Mouse (Mus musculus) fibroblast of lung, adult 2 months (primary cell): ENCODE measurements at regions not wholly inside any gene's neighbourhood (a gene's known extent, or its start where the extent isn't known, plus 50 kb on each side); places are given as distances from the start of the nearest gene placed in this dataset.

Experiments
- DNase-seq: peaks from one replicate; pipeline ENCODE4 v3.0.0-alpha.2; 2011; ENCODE audit warnings: low read depth

DNA sequence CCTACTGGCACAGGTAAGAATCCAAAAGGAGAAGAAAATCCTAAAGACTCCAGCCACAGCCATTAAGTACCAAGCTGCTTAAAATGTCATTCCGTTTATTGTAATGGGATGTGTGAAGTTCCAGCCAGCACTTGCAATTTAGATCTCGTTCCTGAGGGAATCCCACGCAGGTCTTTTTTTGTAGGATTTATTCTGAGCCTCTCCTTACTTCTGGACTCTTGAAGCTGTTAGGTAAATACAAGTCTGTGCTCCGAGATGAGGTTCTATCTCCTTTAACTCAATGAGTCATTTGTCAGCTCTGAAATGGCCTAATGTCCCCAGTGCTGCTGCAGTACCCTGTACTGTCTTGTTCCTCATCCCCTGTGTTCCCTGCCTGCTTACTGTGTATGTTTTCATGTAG is 94.9 kb upstream of the Eef1e1 start:
- no peak for DNase-seq

DNA sequence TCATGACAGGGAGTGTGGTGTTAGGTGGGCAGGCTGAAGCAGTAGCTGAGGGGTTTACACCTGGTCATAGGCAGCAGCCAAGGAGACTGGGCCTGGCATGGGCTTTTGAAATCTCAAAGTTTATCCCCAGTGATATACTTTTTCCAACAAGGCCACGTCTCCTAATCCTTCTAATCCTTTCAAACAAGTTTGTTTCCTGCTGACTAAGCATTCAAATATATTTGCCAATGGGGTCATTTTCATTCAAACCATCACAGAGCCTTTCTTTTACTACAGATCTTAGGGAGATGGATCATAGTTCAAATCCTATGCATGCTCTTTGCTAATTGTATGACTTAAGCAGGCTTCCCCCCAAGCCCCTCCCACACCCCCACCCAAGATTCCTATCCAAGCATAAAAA is 93.0 kb upstream of the Eef1e1 start:
- no peak for DNase-seq

DNA sequence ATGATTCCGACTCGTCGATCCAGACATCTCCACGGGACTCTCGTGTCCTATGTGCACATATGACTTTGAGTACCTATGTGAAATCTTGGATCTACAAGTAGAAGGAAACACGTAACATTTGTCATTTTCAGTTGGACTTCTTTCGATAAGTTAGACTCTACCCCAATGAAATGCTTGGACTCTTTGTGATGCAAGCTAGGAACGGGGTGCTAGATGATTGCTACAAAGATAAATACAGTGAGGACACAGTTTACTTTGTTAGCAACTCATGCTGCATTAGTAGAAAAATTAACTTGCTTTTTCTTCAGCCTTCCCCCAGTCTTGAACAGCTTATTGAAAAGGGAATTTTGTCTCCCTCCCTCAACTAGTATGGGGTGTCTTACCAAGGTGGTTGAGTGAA is 81.2 kb upstream of the Eef1e1 start:
- no peak for DNase-seq

DNA sequence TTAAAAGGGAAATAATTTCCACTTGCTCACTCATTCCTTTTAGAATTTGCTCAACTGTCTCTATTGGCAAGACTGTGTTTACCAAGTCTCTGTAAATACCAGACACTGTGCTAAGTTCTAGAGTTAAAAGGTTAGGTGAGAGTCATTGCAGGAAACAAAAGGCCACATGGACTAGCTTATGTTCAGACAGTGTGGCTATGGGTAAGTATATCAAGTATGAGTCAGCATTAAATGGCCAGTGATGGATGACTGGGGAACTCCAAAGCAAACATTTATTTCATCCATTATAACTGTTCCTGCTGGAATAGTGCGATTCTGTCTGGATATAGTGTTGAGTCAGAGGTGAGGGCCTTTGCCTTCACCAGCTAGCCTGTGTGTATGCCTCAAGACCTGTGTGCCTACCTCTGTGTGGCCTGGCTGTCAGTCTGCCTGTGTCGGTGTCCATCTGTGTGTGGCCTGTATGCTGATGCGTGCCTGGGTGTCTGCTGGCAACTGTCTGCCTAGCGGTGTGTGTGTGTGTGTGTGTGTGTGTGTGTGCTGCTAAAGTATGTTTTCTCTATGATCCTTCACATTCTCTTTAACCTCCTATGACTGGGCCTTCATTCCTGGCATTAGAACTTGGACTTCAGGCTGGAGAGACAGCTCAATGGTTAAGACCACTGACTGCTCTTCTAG is 77.6 kb upstream of the Eef1e1 start:
- peak; percentile 54 for DNase-seq

DNA sequence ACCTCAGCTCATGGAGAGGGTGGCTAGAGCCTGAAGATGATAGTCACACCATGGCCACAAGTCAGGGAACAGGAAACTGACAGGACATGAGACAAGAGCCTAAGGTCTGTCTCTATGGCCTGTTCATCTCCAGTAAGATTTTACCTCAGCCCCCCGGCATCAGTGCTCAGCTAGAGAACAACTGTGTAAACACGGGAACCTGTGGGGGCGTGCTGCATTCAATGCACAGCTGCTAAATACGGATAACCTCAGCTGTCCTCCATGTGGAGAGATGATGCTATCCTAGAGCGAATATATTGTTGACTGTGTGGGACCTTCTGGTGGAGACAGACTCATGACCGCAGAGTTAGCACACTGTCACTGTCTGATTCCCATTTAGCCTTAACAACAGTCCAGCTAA is 76.4 kb upstream of the Eef1e1 start:
- no peak for DNase-seq

DNA sequence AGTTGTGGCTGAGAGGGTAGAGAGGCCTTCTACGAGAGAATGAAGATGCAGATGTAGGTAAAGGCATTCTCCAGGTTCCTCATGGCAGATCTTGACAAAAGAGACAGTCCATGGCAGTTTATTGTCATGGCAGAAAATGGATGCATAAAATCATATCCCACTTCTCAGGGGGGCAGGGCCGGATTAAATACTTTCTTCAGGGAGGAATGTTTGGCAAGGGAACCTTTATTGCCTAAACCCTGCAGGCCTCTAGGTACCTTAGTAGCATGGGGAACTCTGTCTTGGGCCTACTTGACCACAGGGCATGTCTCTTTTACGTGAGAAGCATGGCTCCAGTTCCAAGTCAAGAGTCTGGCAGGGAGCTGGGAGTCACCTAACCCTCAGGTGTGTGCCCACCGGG is 74.4 kb upstream of the Eef1e1 start:
- no peak for DNase-seq

DNA sequence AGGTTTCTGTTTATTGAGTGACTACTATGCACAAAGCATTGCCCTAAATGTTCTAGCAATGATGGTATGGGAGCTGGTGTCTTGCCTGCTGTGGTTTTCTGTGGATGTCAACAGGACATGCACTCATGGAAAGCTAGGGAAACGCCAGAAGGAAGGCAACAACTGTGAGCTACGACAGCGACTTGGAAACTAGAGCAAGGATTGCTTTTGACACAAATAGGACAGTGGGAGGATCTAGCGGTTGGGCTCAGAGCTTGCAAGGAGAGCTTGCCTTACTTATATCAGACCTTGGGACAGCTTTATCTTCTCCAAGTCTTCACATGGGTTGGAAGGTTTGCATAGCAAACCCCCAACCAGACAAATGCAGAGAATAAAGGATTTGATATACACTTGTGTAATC is 66.6 kb upstream of the Eef1e1 start:
- no peak for DNase-seq

DNA sequence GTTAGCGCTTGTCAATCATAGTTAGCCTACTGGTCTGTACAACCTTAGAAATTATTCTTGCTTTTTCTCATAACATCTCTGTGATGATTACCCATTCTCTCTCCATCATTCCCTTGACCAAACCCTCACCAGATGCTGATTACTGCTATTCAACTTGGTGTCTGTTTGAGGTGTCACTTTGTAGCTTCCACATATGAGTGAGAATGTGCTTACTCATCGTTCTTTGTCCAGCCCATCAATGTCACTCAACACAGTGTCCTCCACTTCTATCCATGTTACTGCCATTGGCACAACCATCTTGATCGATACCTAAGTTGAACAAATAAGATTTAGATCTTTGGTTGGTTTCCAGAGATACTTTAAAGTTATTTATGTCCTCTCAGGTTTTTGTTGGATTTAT is 62.3 kb upstream of the Eef1e1 start:
- no peak for DNase-seq

DNA sequence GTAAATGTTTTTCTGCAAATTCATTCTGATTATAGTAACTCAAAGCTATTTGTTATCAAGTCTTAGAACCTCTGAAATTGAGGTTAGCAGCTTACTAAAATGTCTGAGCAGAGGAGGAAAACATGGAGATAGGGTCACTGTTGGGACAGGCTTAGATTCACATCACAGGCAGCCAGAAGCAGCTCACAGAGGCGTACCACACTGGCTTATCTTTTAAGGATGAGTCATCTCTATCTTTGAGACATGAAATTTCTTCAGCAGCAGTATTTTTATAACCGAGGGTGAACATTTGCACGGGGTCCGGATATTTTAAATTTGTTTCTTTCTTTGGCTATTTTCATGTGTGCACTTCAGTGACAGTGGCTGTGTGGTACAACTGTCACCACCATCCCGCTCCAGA is 56.0 kb upstream of the Eef1e1 start:
- DNase-seq = no peak
